Mouse (Mus musculus) myocyte (in vitro differentiated cells): ENCODE data around the gene Gm21983. TPM values are rescaled to one million over a fixed set of nuclear protein-coding genes. Genes with fewer than 3 reads are reported as not detected.
A peak's percentile ranks its signal among the peaks of the same experiment; 100 is the strongest.

Experiments
- H3K27me3 ChIP-seq: one replicate; pipeline ENCODE4 v1.6.1; 2011; ENCODE audit not compliant: control insufficient read depth, insufficient read depth, insufficient read length
- H3K36me3 ChIP-seq: one replicate; pipeline ENCODE4 v1.6.1; 2011; ENCODE audit not compliant: control insufficient read depth, insufficient read depth
- H3K4me2 ChIP-seq: one replicate; pipeline ENCODE4 v1.6.1; 2011; ENCODE audit warnings: low read depth, control low read depth
- H3K4me3 ChIP-seq: one replicate; pipeline ENCODE4 v1.5.1; 2011; ENCODE audit warnings: mild to moderate bottlenecking, control low read depth, moderate library complexity
- H3K79me2 ChIP-seq: one replicate; pipeline ENCODE4 v1.6.1; 2011; ENCODE audit not compliant: control insufficient read depth, insufficient read depth
- H3ac ChIP-seq: one replicate; pipeline ENCODE4 v1.6.1; 2011; ENCODE audit not compliant: control insufficient read depth, insufficient read length
- CEBPB ChIP-seq: IDR thresholded peaks from 2 replicates; pipeline ENCODE4 v1.6.1; 2011; ENCODE audit warnings: mild to moderate bottlenecking, moderate library complexity; ENCODE audit not compliant: poor library complexity, insufficient read depth, severe bottlenecking
- E2F4 ChIP-seq: IDR thresholded peaks from one replicate; pipeline ENCODE4 v1.6.1; 2011; ENCODE audit warnings: mild to moderate bottlenecking, control low read depth, moderate library complexity; ENCODE audit not compliant: insufficient read depth
- MAX ChIP-seq: IDR thresholded peaks from one replicate; pipeline ENCODE4 v1.6.1; 2011; ENCODE audit warnings: low read depth, mild to moderate bottlenecking, control low read depth
- MYOD1 ChIP-seq, 3 experiments: IDR thresholded peaks; one replicate each; pipeline ENCODE4 v1.6.1; 2011; ENCODE audit warnings: control low read depth in 2 of 3, low read depth in 2 of 3, mild to moderate bottlenecking in 2 of 3, moderate library complexity in 1 of 3; ENCODE audit not compliant: insufficient read length in 2 of 3, control insufficient read depth in 1 of 3
- MYOG ChIP-seq, 3 experiments: IDR thresholded peaks; one replicate each; pipeline ENCODE4 v1.6.1; 2011; ENCODE audit warnings: control low read depth in 2 of 3, low read depth in 2 of 3, mild to moderate bottlenecking in 2 of 3; ENCODE audit not compliant: insufficient read length in 2 of 3, control insufficient read depth in 1 of 3, insufficient read depth in 1 of 3
- POLR2A ChIP-seq: IDR thresholded peaks from one replicate; pipeline ENCODE4 v1.6.1; 2011; ENCODE audit warnings: low read depth, mild to moderate bottlenecking, control low read depth, moderate library complexity; ENCODE audit not compliant: insufficient read length
- POLR2AphosphoS2 ChIP-seq: IDR thresholded peaks from one replicate; pipeline ENCODE4 v1.6.1; 2011; ENCODE audit warnings: low read depth, control low read depth; ENCODE audit not compliant: insufficient read length
- REST ChIP-seq: IDR thresholded peaks from one replicate; pipeline ENCODE4 v1.6.1; 2011; ENCODE audit warnings: mild to moderate bottlenecking, control low read depth, moderate library complexity; ENCODE audit not compliant: insufficient read depth, insufficient read length
- SRF ChIP-seq: IDR thresholded peaks from one replicate; pipeline ENCODE4 v1.6.1; 2011; ENCODE audit warnings: low read depth; ENCODE audit not compliant: control insufficient read depth, insufficient read length
- TCF12 ChIP-seq: IDR thresholded peaks from one replicate; pipeline ENCODE4 v1.6.1; 2011; ENCODE audit warnings: mild to moderate bottlenecking, control low read depth; ENCODE audit not compliant: poor library complexity, insufficient read depth, severe bottlenecking
- TCF3 ChIP-seq: IDR thresholded peaks from one replicate; pipeline ENCODE4 v1.6.1; 2011; ENCODE audit warnings: low read depth, control low read depth; ENCODE audit not compliant: insufficient read length
- USF1 ChIP-seq: IDR thresholded peaks from one replicate; pipeline ENCODE4 v1.6.1; 2011; ENCODE audit warnings: low read depth, mild to moderate bottlenecking, control low read depth, moderate library complexity
- polyA plus RNA-seq: library from polyadenylated mRNA; unstranded; fragments of >200 nt; fragmentation: generic; extraction: Trizol; gene quantifications from one replicate; pipeline ENCODE4 v1.2.1, GENCODE M21; 2012; ENCODE audit warnings: missing spikeins

The Gm21983 gene
- polyA plus RNA-seq, 1 experiment, result not detected

- no peak overlapping the region for H3K4me2 ChIP-seq
- H3ac ChIP-seq, result no peak overlapping the region
- TF ChIP-seq TCF3 (no peak), MYOD1 (IDR thresholded peaks at IDR 0.05; ENCODE audit: control insufficient read depth in 1 of 3, insufficient read length in 2 of 3, low read depth in 2 of 3) (no peak), USF1 (no peak), REST (no peak), POLR2AphosphoS2 (no peak), MAX (no peak), MYOG (IDR thresholded peaks at IDR 0.05; ENCODE audit: control insufficient read depth in 1 of 3, insufficient read depth in 1 of 3, insufficient read length in 2 of 3, low read depth in 2 of 3) (no peak), SRF (no peak), CEBPB (no peak), POLR2A (no peak), E2F4 (no peak), TCF12 (no peak)
- peaks cover 7% of the 10 kb centered on the region for H3K79me2 ChIP-seq
- peaks cover 5% of the 10 kb centered on the region for H3K36me3 ChIP-seq
- H3K27me3 ChIP-seq, result no peaks in the 10 kb centered on the region
- H3K4me3 ChIP-seq, result no peak overlapping the region
Observed at GRCm38 (mm10) chr7:27174896-27175295, 6.0 kb downstream of the Gm21983 start.

- H3K79me2 ChIP-seq, result peaks cover 7% of the 10 kb centered on the region
- H3ac ChIP-seq, result no peak overlapping the region
- H3K36me3 ChIP-seq, result peaks cover 5% of the 10 kb centered on the region
- TF ChIP-seq MYOD1 (IDR thresholded peaks at IDR 0.05; ENCODE audit: control insufficient read depth in 1 of 3, insufficient read length in 2 of 3, low read depth in 2 of 3), result no peak
- TF ChIP-seq REST, result no peak
- no peak for TF ChIP-seq MYOG (IDR thresholded peaks at IDR 0.05; ENCODE audit: control insufficient read depth in 1 of 3, insufficient read depth in 1 of 3, insufficient read length in 2 of 3, low read depth in 2 of 3)
- no peak for TF ChIP-seq TCF3
- TF ChIP-seq POLR2A, result no peak
- TF ChIP-seq MAX, result no peak
- TF ChIP-seq USF1, result no peak
- no peak for TF ChIP-seq POLR2AphosphoS2
- TF ChIP-seq TCF12, result no peak
- TF ChIP-seq SRF, result no peak
- TF ChIP-seq E2F4, result no peak
- no peak for TF ChIP-seq CEBPB
- no peaks in the 10 kb centered on the region for H3K27me3 ChIP-seq
- H3K4me3 ChIP-seq, result no peak overlapping the region
- no peak overlapping the region for H3K4me2 ChIP-seq
Observed at GRCm38 (mm10) chr7:27174496-27174895, 6.4 kb downstream of the Gm21983 start.

GRCm38 (mm10) chr7:27170981-27171380, 9.9 kb downstream of the Gm21983 start:
- H3ac ChIP-seq, result no peak overlapping the region
- H3K36me3 ChIP-seq, result peaks cover 5% of the 10 kb centered on the region
- TF ChIP-seq TCF12, result no peak
- TF ChIP-seq REST, result no peak
- TF ChIP-seq E2F4, result no peak
- TF ChIP-seq TCF3, result no peak
- TF ChIP-seq SRF, result no peak
- TF ChIP-seq MYOG (IDR thresholded peaks at IDR 0.05; ENCODE audit: control insufficient read depth in 1 of 3, insufficient read depth in 1 of 3, insufficient read length in 2 of 3, low read depth in 2 of 3), result no peak
- no peak for TF ChIP-seq CEBPB
- TF ChIP-seq POLR2A, result no peak
- no peak for TF ChIP-seq MAX
- TF ChIP-seq MYOD1 (IDR thresholded peaks at IDR 0.05; ENCODE audit: control insufficient read depth in 1 of 3, insufficient read length in 2 of 3, low read depth in 2 of 3), result no peak
- no peak for TF ChIP-seq POLR2AphosphoS2
- no peak for TF ChIP-seq USF1
- no peaks in the 10 kb centered on the region for H3K27me3 ChIP-seq
- H3K79me2 ChIP-seq, result peaks cover 2% of the 10 kb centered on the region
- no peak overlapping the region for H3K4me2 ChIP-seq
- no peak overlapping the region for H3K4me3 ChIP-seq

GRCm38 (mm10) chr7:27168371-27168770, 12.5 kb downstream of the Gm21983 start:
- H3K36me3 ChIP-seq, result no peaks in the 10 kb centered on the region
- TF ChIP-seq SRF (no peak), POLR2A (no peak)
- H3K4me3 ChIP-seq, result no peak overlapping the region
- peaks cover 12% of the 10 kb centered on the region for H3K79me2 ChIP-seq
- H3ac ChIP-seq, result no peak overlapping the region
- H3K27me3 ChIP-seq, result no peaks in the 10 kb centered on the region
- H3K4me2 ChIP-seq, result no peak overlapping the region

- H3K36me3 ChIP-seq, result no peaks in the 10 kb centered on the region
Observed at GRCm38 (mm10) chr7:27167475-27168094, 13.3 kb downstream of the Gm21983 start.

More at GRCm38 (mm10) chr7:27167475-27168094, 13.3 kb downstream of the Gm21983 start:
- TF ChIP-seq E2F4, result no peak
- TF ChIP-seq POLR2A, result no peak
- no peak for TF ChIP-seq MYOD1 (IDR thresholded peaks at IDR 0.05; ENCODE audit: control insufficient read depth in 1 of 3, insufficient read length in 2 of 3, low read depth in 2 of 3)
- Histone ChIP-seq H3K27me3 (no peaks in the 10 kb centered on the region), H3ac (no peak overlapping the region), H3K79me2 (peaks cover 12% of the 10 kb centered on the region), H3K4me3 (peak overlapping the region; percentile 74), H3K4me2 (peak overlapping the region; percentile 99)
